Mouse (Mus musculus): ENCODE measurements around the gene Nipa2. TPM values are rescaled to one million over a fixed set of nuclear protein-coding genes. Genes with fewer than 3 reads are reported as not detected.

Nipa2 gene
- 36.1 and 44.5 TPM in 2 replicates for polyA plus RNA-seq (2015; fragmentation: Nextera tagmentation; extraction: Ambion mirVana)

DNA sequence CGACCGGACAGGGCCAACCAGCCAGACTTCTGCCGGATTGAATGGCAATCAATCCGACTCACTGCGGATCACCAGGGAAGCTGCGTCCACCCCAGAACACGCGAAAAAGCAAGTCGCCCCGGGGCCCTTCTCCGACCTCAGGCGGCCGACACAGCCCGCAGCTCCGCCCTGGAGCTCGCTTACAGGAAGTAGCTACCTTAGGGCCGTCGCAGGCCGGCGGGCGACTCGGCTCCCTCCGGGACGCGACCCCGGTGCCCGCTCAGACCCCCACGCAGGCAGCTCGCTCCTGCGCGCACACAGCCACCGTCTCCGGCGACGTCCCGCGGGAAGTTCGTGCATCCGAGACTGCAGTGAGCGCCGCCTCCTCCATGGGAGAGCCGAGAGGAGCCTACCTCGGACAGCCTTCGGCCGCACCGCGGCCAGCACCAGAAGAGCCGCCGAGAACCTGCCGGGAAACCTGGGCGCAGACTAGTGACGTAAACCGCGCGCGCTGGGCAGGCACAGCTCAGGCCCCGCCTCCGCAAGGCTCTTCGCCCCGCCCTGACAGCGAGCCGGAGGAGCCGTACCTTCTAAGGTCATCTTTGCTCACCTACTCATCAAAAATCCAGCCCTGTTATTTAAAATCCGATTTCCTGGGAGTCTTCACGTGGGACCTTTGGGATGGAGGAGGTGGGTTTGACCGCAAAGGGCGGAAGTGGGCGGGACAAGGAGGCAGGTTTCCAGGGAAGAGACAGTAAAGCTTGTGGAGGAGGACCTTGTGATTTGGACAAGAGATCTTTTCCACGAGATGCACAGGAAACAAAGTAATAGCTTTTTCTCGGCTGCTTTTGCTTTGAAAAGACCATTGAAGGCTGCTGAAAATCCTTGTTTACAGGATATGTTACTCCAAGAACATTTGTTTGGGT, at the start of gene Nipa2:
Nipa2 (minus strand) TSS at position 473 of the 905 bp plus-strand sequence.
- peak within 1 kb of the TSS; percentile 67 for H3K4me2 ChIP-seq (ENCODE audit: low read depth, low read length)
- peak; percentile 97 for ATAC-seq (ENCODE audit: insufficient read depth, low FRiP score)
- H3K27me3 ChIP-seq (ENCODE audit: control insufficient read depth, insufficient read depth, low read length): no peaks in the 10 kb centered on the region
- WGBS: under 1% methylated on average over 70 of the region's 70 CpGs
- H3K27ac ChIP-seq (ENCODE audit: low read length): peak within 1 kb of the TSS; percentile 91
- peak within 1 kb of the TSS; percentile 92 for H3K4me3 ChIP-seq (replicated peaks; ENCODE audit: low read length)
- H3K36me3 ChIP-seq (ENCODE audit: control insufficient read depth, insufficient read depth, low read length): no peaks in the 10 kb centered on the region
- H3K4me1 ChIP-seq (ENCODE audit: control insufficient read depth, insufficient read depth, low read length): peaks cover 7% of the 10 kb centered on the region
- no peaks in the 10 kb centered on the region for H3K9me3 ChIP-seq (replicated peaks; ENCODE audit: control insufficient read depth, low read length)
- peak within 1 kb of the TSS; percentile 91 for H3K9ac ChIP-seq (ENCODE audit: low read length)

DNA sequence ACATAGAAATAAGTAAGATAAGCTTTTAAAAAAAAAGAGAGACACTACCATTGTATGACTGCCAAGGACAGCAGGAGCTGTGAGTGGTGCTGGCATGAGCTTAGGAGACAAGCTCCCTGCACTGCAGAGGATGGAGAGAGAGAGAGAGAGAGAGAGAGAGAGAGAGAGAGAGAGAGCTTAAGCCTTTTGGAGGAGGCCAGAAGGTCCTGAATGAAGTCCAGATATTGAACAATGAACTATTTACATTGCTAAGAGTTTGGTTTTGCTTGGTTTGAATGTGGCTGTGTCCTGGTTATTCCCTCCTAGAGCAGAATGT, 48.7 kb upstream of the Nipa2 start:
- H3K4me3 ChIP-seq (replicated peaks; ENCODE audit: low read length): no peak overlapping the region
- H3K9me3 ChIP-seq (replicated peaks; ENCODE audit: control insufficient read depth, low read length): no peaks in the 10 kb centered on the region
- H3K36me3 ChIP-seq (ENCODE audit: control insufficient read depth, insufficient read depth, low read length): no peaks in the 10 kb centered on the region
- no peak overlapping the region for H3K4me2 ChIP-seq (ENCODE audit: low read depth, low read length)
- no peaks in the 10 kb centered on the region for H3K27me3 ChIP-seq (ENCODE audit: control insufficient read depth, insufficient read depth, low read length)
- no peaks in the 10 kb centered on the region for H3K4me1 ChIP-seq (ENCODE audit: control insufficient read depth, insufficient read depth, low read length)
- no peak overlapping the region for H3K27ac ChIP-seq (ENCODE audit: low read length)
- ATAC-seq (ENCODE audit: insufficient read depth, low FRiP score): no peak
- H3K9ac ChIP-seq (ENCODE audit: low read length): no peak overlapping the region

DNA sequence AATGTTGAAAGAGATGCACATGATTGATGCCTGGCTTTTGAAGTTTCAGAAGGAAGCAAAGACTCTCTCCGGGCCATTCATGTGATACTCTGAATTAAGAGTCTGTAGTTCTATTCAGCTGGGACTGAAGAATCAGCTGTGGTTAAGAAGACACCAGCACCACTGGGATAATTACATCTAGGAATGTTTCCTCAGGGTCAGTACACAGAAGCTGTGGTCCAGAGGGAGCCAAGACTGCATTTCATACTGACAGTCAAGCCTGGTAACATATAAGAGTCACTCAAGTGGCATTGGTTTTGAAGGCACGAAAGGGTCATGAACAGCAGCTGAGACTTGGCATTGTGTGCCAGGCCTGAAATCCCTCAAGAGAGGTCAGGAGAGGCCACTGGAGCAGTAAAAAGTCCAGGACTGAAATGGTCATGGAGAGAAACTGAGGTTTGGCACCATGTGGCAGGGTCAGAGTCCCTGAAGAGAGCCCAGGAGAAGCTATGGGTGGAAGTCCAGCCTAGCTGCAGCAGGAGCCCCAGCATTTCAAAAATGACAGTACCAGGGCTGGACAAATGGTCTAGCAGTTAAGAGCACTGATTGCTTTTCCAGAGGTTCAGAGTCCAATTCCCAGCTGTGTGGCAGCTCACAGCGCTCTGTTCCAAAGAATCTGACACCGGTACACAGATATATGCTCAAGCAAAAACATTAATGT, 48.2 kb upstream of the Nipa2 start:
- no peak for ATAC-seq (ENCODE audit: insufficient read depth, low FRiP score)
- no peaks in the 10 kb centered on the region for H3K9me3 ChIP-seq (replicated peaks; ENCODE audit: control insufficient read depth, low read length)
- no peak overlapping the region for H3K4me2 ChIP-seq (ENCODE audit: low read depth, low read length)
- no peak overlapping the region for H3K9ac ChIP-seq (ENCODE audit: low read length)
- H3K4me3 ChIP-seq (replicated peaks; ENCODE audit: low read length): no peak overlapping the region
- H3K27ac ChIP-seq (ENCODE audit: low read length): no peak overlapping the region
- no peaks in the 10 kb centered on the region for H3K36me3 ChIP-seq (ENCODE audit: control insufficient read depth, insufficient read depth, low read length)
- H3K27me3 ChIP-seq (ENCODE audit: control insufficient read depth, insufficient read depth, low read length): no peaks in the 10 kb centered on the region
- H3K4me1 ChIP-seq (ENCODE audit: control insufficient read depth, insufficient read depth, low read length): no peaks in the 10 kb centered on the region
- 85% methylated on average over 4 of the region's 4 CpGs for WGBS

DNA sequence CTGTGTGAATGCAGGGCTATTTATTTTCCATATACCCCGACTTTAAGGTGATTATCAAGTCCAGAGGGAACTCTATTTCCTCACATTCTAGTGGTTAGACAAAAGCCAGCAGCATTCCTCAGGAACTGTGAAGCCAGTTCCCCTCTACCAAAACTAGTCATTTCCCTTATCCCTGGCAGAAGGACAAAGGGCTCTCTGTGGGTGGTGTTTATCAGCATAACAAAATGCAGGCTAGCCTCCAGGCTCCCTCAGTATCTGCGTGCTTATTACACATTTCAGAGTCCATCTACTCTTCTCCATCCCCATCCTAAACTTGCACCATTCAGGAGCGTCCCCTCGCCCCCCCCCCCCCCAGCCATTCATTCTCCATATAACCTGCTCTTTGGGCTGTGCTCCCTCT, 36.7 kb upstream of the Nipa2 start:
- Histone ChIP-seq H3K9me3 (replicated peaks; ENCODE audit: control insufficient read depth, low read length) (no peaks in the 10 kb centered on the region), H3K4me2 (ENCODE audit: low read depth, low read length) (no peak overlapping the region), H3K4me1 (ENCODE audit: control insufficient read depth, insufficient read depth, low read length) (no peaks in the 10 kb centered on the region), H3K9ac (ENCODE audit: low read length) (no peak overlapping the region), H3K36me3 (ENCODE audit: control insufficient read depth, insufficient read depth, low read length) (no peaks in the 10 kb centered on the region), H3K27me3 (ENCODE audit: control insufficient read depth, insufficient read depth, low read length) (no peaks in the 10 kb centered on the region), H3K4me3 (replicated peaks; ENCODE audit: low read length) (no peak overlapping the region), H3K27ac (ENCODE audit: low read length) (no peak overlapping the region)
- 36% methylated on average over 3 of the region's 4 CpGs for WGBS
- ATAC-seq (ENCODE audit: insufficient read depth, low FRiP score): no peak

DNA sequence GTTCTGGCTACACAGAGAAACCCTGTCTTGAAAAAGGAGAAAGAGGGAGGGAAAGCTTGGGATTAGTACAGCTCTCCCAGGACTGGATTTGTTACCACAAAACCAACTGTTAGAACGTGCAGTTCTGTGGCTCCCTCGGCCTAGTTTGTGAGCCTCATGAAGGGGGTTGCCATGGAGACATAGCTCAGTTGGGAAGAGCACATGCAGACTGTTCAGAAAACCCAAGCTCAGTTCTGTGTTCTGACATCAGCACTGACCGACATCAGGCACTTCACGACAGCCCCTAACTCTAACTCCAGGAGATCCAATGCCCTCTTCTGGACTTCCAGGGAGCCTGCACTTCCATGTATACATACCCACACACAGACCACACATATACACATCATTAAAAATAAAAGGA, 32.7 kb upstream of the Nipa2 start:
- Histone ChIP-seq H3K27me3 (ENCODE audit: control insufficient read depth, insufficient read depth, low read length) (no peaks in the 10 kb centered on the region), H3K4me2 (ENCODE audit: low read depth, low read length) (no peak overlapping the region), H3K4me1 (ENCODE audit: control insufficient read depth, insufficient read depth, low read length) (no peaks in the 10 kb centered on the region), H3K9ac (ENCODE audit: low read length) (no peak overlapping the region), H3K27ac (ENCODE audit: low read length) (no peak overlapping the region), H3K9me3 (replicated peaks; ENCODE audit: control insufficient read depth, low read length) (no peaks in the 10 kb centered on the region), H3K36me3 (ENCODE audit: control insufficient read depth, insufficient read depth, low read length) (no peaks in the 10 kb centered on the region; the same call in 1 of the 2 replicates), H3K4me3 (replicated peaks; ENCODE audit: low read length) (no peak overlapping the region)
- 55% methylated on average over 4 of the region's 4 CpGs for whole genome bisulfite sequencing
- no peak for ATAC-seq (ENCODE audit: insufficient read depth, low FRiP score)

DNA sequence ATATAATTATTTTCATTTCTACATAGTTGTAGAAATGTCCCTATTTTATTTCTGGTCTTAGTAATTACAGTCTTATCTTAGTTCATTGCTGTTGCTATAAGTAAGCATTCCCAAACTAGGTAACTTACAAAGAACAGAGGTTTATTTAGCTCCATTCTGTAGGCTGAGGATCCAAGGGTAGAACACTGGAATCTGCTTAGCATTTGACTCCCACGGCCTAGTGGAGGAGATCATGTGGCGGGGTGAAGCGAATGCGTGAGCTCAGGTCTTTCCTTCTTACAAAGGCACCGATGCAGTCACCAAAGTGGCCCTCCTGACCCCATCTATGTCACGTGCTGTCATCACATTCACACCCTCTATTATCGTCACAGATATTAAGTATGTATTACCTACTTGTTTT, 29.6 kb upstream of the Nipa2 start:
- no peak overlapping the region for H3K4me2 ChIP-seq (ENCODE audit: low read depth, low read length)
- H3K27me3 ChIP-seq (ENCODE audit: control insufficient read depth, insufficient read depth, low read length): no peaks in the 10 kb centered on the region
- 91% methylated on average over 7 of the region's 7 CpGs for WGBS
- no peak overlapping the region for H3K27ac ChIP-seq (ENCODE audit: low read length)
- no peak overlapping the region for H3K9ac ChIP-seq (ENCODE audit: low read length)
- H3K36me3 ChIP-seq (ENCODE audit: control insufficient read depth, insufficient read depth, low read length): peaks cover 3% of the 10 kb centered on the region
- H3K4me1 ChIP-seq (ENCODE audit: control insufficient read depth, insufficient read depth, low read length): no peaks in the 10 kb centered on the region
- H3K4me3 ChIP-seq (replicated peaks; ENCODE audit: low read length): no peak overlapping the region
- H3K9me3 ChIP-seq (replicated peaks; ENCODE audit: control insufficient read depth, low read length): no peaks in the 10 kb centered on the region
- no peak for ATAC-seq (ENCODE audit: insufficient read depth, low FRiP score)

DNA sequence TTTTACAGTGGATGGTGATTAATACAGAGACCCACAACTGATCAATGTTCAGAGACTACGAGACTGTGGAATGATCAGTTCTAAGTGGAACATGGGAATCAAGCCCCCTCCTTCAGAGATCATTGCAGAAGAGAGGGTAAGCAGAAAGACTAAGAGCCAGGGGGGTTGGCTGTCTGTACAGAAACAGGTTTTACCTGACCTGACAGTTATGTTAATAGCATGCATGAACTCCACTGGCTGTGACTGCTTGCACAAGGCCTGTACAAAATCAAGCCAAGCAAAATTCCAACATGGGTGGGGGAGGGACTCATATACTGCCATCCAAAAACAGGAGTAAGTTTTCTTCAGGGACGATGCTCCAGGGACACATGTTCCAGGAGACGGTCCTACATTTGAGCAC, 28.9 kb upstream of the Nipa2 start:
- Histone ChIP-seq H3K27ac (ENCODE audit: low read length) (no peak overlapping the region), H3K4me3 (replicated peaks; ENCODE audit: low read length) (no peak overlapping the region), H3K36me3 (ENCODE audit: control insufficient read depth, insufficient read depth, low read length) (peaks cover 3% of the 10 kb centered on the region), H3K27me3 (ENCODE audit: control insufficient read depth, insufficient read depth, low read length) (no peaks in the 10 kb centered on the region), H3K4me2 (ENCODE audit: low read depth, low read length) (no peak overlapping the region), H3K9ac (ENCODE audit: low read length) (no peak overlapping the region), H3K9me3 (replicated peaks; ENCODE audit: control insufficient read depth, low read length) (no peaks in the 10 kb centered on the region), H3K4me1 (ENCODE audit: control insufficient read depth, insufficient read depth, low read length) (no peaks in the 10 kb centered on the region)
- no peak for ATAC-seq (ENCODE audit: insufficient read depth, low FRiP score)
- WGBS: 88% methylated on average over 3 of the region's 3 CpGs

DNA sequence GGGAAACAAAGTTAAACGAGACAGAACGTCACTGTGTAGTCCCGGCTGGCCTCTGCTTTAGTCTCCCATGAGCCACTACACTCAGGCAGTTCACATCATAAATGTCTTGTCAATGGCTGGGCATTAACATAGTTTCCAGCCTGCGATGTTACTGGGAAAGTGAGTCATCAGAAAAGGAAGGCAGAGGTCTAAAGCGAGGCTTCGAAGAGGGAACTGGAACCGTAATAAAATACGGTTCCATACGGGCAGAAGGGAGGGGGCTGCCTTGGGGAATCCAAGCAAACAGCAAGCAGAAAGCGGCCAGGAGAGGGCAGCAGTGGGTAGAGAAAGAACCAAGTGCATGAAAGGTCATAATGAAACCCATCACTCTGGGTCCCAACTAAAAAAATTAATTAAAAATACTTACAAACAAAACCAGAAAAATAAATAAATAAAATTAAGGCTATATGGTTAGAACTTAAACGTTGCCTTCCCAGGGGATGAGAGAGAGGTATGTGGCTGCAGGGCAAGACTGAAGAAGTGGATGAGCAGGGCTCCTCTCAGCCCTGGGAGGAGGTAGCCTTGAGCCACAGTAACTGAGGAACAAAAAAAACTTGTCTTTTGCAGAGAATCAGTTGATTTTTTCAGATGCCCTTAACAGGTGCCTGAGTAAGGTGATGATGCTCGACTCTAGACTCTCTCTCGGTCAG, 24.4 kb upstream of the Nipa2 start:
- no peak overlapping the region for H3K4me3 ChIP-seq (replicated peaks; ENCODE audit: low read length)
- no peak overlapping the region for H3K27ac ChIP-seq (ENCODE audit: low read length)
- peak overlapping the region; percentile 26; the same call in 1 of the 2 replicates for H3K4me2 ChIP-seq (ENCODE audit: low read depth, low read length)

DNA sequence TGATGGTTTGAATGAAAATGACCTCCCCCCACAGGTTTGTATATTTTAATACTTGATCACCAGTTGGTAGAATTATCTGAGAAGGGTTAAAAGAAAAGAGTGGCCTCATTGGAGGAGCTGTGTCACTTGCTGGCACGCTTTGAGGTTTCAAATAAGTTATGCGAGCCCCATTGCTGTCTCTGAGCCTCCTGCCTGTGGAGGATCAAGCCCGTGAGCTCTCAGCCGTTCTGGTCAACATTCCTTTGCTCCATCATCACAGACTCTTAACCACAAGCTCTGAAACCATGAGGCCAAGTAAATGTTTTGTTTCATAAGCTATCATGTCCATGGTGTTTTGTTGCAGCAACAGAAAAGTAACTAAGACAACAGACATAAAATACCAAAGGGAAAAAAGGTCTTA, 22.5 kb upstream of the Nipa2 start:
- Histone ChIP-seq H3K4me3 (replicated peaks; ENCODE audit: low read length) (no peak overlapping the region), H3K4me2 (ENCODE audit: low read depth, low read length) (no peak overlapping the region), H3K27me3 (ENCODE audit: control insufficient read depth, insufficient read depth, low read length) (no peaks in the 10 kb centered on the region), H3K27ac (ENCODE audit: low read length) (no peak overlapping the region), H3K36me3 (ENCODE audit: control insufficient read depth, insufficient read depth, low read length) (peaks cover 3% of the 10 kb centered on the region; the same call in 1 of the 2 replicates), H3K9me3 (replicated peaks; ENCODE audit: control insufficient read depth, low read length) (no peaks in the 10 kb centered on the region), H3K4me1 (ENCODE audit: control insufficient read depth, insufficient read depth, low read length) (no peaks in the 10 kb centered on the region), H3K9ac (ENCODE audit: low read length) (no peak overlapping the region)
- ATAC-seq (ENCODE audit: insufficient read depth, low FRiP score): no peak
- WGBS: 77% methylated on average over 4 of the region's 4 CpGs

More for the DNA sequence above, 24.4 kb upstream of the Nipa2 start:
- ATAC-seq (ENCODE audit: insufficient read depth, low FRiP score): no peak
- no peaks in the 10 kb centered on the region for H3K4me1 ChIP-seq (ENCODE audit: control insufficient read depth, insufficient read depth, low read length)
- 34% methylated on average over 13 of the region's 13 CpGs for WGBS
- peaks cover 3% of the 10 kb centered on the region for H3K36me3 ChIP-seq (ENCODE audit: control insufficient read depth, insufficient read depth, low read length)
- H3K27me3 ChIP-seq (ENCODE audit: control insufficient read depth, insufficient read depth, low read length): no peaks in the 10 kb centered on the region
- H3K9me3 ChIP-seq (replicated peaks; ENCODE audit: control insufficient read depth, low read length): no peaks in the 10 kb centered on the region
- H3K9ac ChIP-seq (ENCODE audit: low read length): no peak overlapping the region
